Mouse (Mus musculus): Measurements from ENCODE around the gene Eva1c. TPM values are rescaled to one million over a fixed set of nuclear protein-coding genes. Genes with fewer than 3 reads are reported as not detected.

Gene Eva1c
- polyA plus RNA-seq, 1 experiment from 2014 or later, result 0.72 TPM

- Histone ChIP-seq H3K4me2 (replicated peaks; ENCODE audit: low read depth, low read length) (no peak overlapping the region), H3K4me1 (ENCODE audit: control insufficient read depth, insufficient read depth, low read length) (0 out of 2 replicates have a peak, but pooled peaks cover 3% of the 10 kb centered on the region), H3K27me3 (ENCODE audit: control insufficient read depth, insufficient read depth, low read length) (no peaks in the 10 kb centered on the region), H3K4me3 (ENCODE audit: low read depth, low read length) (no peak overlapping the region), H3K36me3 (ENCODE audit: control insufficient read depth, insufficient read depth, low read length) (no peaks in the 10 kb centered on the region), H3K9me3 (ENCODE audit: control insufficient read depth, low read depth, low read length) (no peaks in the 10 kb centered on the region), H3K27ac (ENCODE audit: low read length) (no peak overlapping the region), H3K9ac (replicated peaks; ENCODE audit: low read depth, low read length) (no peak overlapping the region)
- ATAC-seq (ENCODE audit: insufficient number of reproducible peaks, insufficient read depth, low FRiP score, low read depth), result no peak
- WGBS, result 89% methylated on average over 3 of the region's 3 CpGs
Measured at GRCm38 (mm10) chr16:90897651-90898050, 71.1 kb downstream of the Eva1c start.

- no peak for ATAC-seq (ENCODE audit: insufficient number of reproducible peaks, insufficient read depth, low FRiP score, low read depth)
- Histone ChIP-seq H3K9ac (replicated peaks; ENCODE audit: low read depth, low read length) (no peak overlapping the region), H3K4me3 (ENCODE audit: low read depth, low read length) (no peak overlapping the region), H3K36me3 (ENCODE audit: control insufficient read depth, insufficient read depth, low read length) (no peaks in the 10 kb centered on the region), H3K9me3 (ENCODE audit: control insufficient read depth, low read depth, low read length) (no peaks in the 10 kb centered on the region), H3K4me2 (replicated peaks; ENCODE audit: low read depth, low read length) (no peak overlapping the region), H3K27ac (ENCODE audit: low read length) (no peak overlapping the region), H3K27me3 (ENCODE audit: control insufficient read depth, insufficient read depth, low read length) (no peaks in the 10 kb centered on the region), H3K4me1 (ENCODE audit: control insufficient read depth, insufficient read depth, low read length) (no peaks in the 10 kb centered on the region)
- WGBS, result 25% methylated on average over 12 of the region's 12 CpGs
Measured at GRCm38 (mm10) chr16:90899498-90899897, 73.0 kb downstream of the Eva1c start.

DNA sequence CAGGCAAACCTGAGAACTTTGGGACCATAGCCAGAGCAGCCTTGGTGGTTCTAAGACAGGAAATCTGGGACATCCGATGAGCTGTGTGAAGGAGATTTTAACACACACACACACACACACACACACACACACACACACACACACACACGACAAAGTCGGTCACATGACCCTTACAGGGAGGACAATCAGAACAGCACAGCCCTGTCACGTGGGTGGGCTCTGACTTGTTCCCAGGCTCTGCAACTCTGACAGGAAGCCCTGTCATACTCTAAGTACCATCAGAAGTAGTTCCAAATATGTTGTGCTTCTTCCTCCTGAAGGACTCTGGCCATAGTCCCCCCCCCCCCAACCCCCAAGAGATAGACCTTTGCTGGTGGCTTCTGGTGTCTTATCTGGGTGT lies 74.8 kb downstream of the Eva1c start:
- WGBS, result 64% methylated on average over 4 of the region's 4 CpGs
- Histone ChIP-seq H3K27me3 (ENCODE audit: control insufficient read depth, insufficient read depth, low read length) (no peaks in the 10 kb centered on the region), H3K27ac (ENCODE audit: low read length) (no peak overlapping the region), H3K9me3 (ENCODE audit: control insufficient read depth, low read depth, low read length) (no peaks in the 10 kb centered on the region), H3K36me3 (ENCODE audit: control insufficient read depth, insufficient read depth, low read length) (no peaks in the 10 kb centered on the region), H3K4me2 (replicated peaks; ENCODE audit: low read depth, low read length) (no peak overlapping the region), H3K4me3 (ENCODE audit: low read depth, low read length) (no peak overlapping the region), H3K9ac (replicated peaks; ENCODE audit: low read depth, low read length) (no peak overlapping the region), H3K4me1 (ENCODE audit: control insufficient read depth, insufficient read depth, low read length) (no peaks in the 10 kb centered on the region)
- no peak for ATAC-seq (ENCODE audit: insufficient number of reproducible peaks, insufficient read depth, low FRiP score, low read depth)

DNA sequence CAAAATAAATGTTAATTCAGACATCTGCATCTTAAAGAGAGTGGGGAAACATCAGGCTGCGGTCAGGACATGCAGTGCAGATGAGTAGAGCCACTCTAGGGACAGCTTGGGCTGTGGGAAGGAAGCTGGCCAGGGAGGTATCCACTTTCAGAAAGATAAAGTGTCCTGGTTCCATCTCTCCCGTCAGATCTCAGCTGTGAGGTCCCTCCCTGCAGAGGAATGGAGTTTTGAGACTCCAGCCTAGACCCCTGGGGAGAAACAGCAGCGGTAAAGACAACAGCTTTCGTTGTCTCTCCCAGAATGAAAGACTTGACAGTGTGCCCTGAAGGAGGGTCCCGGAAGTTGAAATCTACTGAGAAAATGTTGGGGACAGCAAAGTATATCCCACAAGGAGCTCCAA lies 76.8 kb downstream of the Eva1c start:
- H3K27me3 ChIP-seq (ENCODE audit: control insufficient read depth, insufficient read depth, low read length), result no peaks in the 10 kb centered on the region
- no peak overlapping the region for H3K27ac ChIP-seq (ENCODE audit: low read length)
- no peaks in the 10 kb centered on the region for H3K36me3 ChIP-seq (ENCODE audit: control insufficient read depth, insufficient read depth, low read length)
- no peak for ATAC-seq (ENCODE audit: insufficient number of reproducible peaks, insufficient read depth, low FRiP score, low read depth)
- H3K4me3 ChIP-seq (ENCODE audit: low read depth, low read length), result no peak overlapping the region
- H3K4me2 ChIP-seq (replicated peaks; ENCODE audit: low read depth, low read length), result no peak overlapping the region
- no peaks in the 10 kb centered on the region for H3K4me1 ChIP-seq (ENCODE audit: control insufficient read depth, insufficient read depth, low read length)
- 47% methylated on average over 5 of the region's 5 CpGs for WGBS
- no peaks in the 10 kb centered on the region for H3K9me3 ChIP-seq (ENCODE audit: control insufficient read depth, low read depth, low read length)
- no peak overlapping the region for H3K9ac ChIP-seq (replicated peaks; ENCODE audit: low read depth, low read length)

GRCm38 (mm10) chr16:90907250-90907649 lies 80.7 kb downstream of the Eva1c start:
- no peak for ATAC-seq (ENCODE audit: insufficient number of reproducible peaks, insufficient read depth, low FRiP score, low read depth)
- Histone ChIP-seq H3K4me3 (ENCODE audit: low read depth, low read length) (no peak overlapping the region), H3K27me3 (ENCODE audit: control insufficient read depth, insufficient read depth, low read length) (no peaks in the 10 kb centered on the region), H3K27ac (ENCODE audit: low read length) (no peak overlapping the region), H3K36me3 (ENCODE audit: control insufficient read depth, insufficient read depth, low read length) (no peaks in the 10 kb centered on the region), H3K4me2 (replicated peaks; ENCODE audit: low read depth, low read length) (no peak overlapping the region), H3K4me1 (ENCODE audit: control insufficient read depth, insufficient read depth, low read length) (no peaks in the 10 kb centered on the region), H3K9ac (replicated peaks; ENCODE audit: low read depth, low read length) (no peak overlapping the region), H3K9me3 (ENCODE audit: control insufficient read depth, low read depth, low read length) (no peaks in the 10 kb centered on the region)
- 63% methylated on average over 7 of the region's 7 CpGs for WGBS

DNA sequence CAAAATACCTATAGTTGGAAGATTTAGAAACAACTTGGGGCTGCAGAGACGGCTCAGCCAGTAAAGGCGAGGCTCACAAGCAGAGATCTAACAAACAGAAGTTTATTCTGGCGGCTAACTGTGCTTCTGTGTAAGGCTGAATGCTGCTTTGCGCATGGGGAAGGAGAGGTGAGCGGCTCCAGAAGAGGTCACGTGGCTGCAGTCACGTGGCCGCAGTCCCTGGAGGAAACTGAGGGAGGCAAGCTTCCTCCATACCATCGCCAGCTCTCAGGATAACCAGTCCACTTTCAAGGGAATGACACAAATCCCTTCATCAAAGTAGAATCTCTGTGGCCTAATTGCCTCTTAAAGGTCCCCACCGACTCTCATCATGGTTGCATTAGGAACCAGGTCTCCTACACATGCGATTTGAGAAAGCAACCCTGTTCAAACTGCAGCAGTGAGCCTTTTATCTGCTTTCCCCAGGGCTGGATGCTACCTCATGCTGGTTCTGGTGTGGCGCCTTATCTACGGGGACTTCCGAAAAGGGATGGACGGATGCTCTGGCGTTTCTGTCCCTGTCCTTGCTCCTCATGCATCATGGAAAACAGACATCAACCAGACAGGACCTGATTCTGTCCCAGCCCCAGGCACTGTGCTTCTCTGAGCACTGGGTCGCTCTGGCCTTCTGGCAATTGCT lies 84.5 kb downstream of the Eva1c start:
- no peak for ATAC-seq (ENCODE audit: insufficient number of reproducible peaks, insufficient read depth, low FRiP score, low read depth)
- Histone ChIP-seq H3K4me3 (ENCODE audit: low read depth, low read length) (no peak overlapping the region), H3K27ac (ENCODE audit: low read length) (no peak overlapping the region), H3K4me2 (replicated peaks; ENCODE audit: low read depth, low read length) (no peak overlapping the region), H3K27me3 (ENCODE audit: control insufficient read depth, insufficient read depth, low read length) (no peaks in the 10 kb centered on the region), H3K4me1 (ENCODE audit: control insufficient read depth, insufficient read depth, low read length) (no peaks in the 10 kb centered on the region), H3K9ac (replicated peaks; ENCODE audit: low read depth, low read length) (no peak overlapping the region), H3K9me3 (ENCODE audit: control insufficient read depth, low read depth, low read length) (no peaks in the 10 kb centered on the region), H3K36me3 (ENCODE audit: control insufficient read depth, insufficient read depth, low read length) (no peaks in the 10 kb centered on the region)
- 81% methylated on average over 17 of the region's 17 CpGs for WGBS

- Histone ChIP-seq H3K27me3 (ENCODE audit: control insufficient read depth, insufficient read depth, low read length) (no peaks in the 10 kb centered on the region), H3K4me3 (ENCODE audit: low read depth, low read length) (no peak overlapping the region), H3K27ac (ENCODE audit: low read length) (no peak overlapping the region), H3K9ac (replicated peaks; ENCODE audit: low read depth, low read length) (no peak overlapping the region), H3K4me1 (ENCODE audit: control insufficient read depth, insufficient read depth, low read length) (no peaks in the 10 kb centered on the region), H3K4me2 (replicated peaks; ENCODE audit: low read depth, low read length) (no peak overlapping the region), H3K9me3 (ENCODE audit: control insufficient read depth, low read depth, low read length) (no peaks in the 10 kb centered on the region), H3K36me3 (ENCODE audit: control insufficient read depth, insufficient read depth, low read length) (no peaks in the 10 kb centered on the region)
- no peak for ATAC-seq (ENCODE audit: insufficient number of reproducible peaks, insufficient read depth, low FRiP score, low read depth)
- 90% methylated on average over 13 of the region's 13 CpGs for WGBS
Measured at GRCm38 (mm10) chr16:90911766-90912165, 85.2 kb downstream of the Eva1c start.

GRCm38 (mm10) chr16:90916040-90916481 lies 89.5 kb downstream of the Eva1c start:
- Histone ChIP-seq H3K9me3 (ENCODE audit: control insufficient read depth, low read depth, low read length) (no peaks in the 10 kb centered on the region), H3K27ac (ENCODE audit: low read length) (no peak overlapping the region), H3K27me3 (ENCODE audit: control insufficient read depth, insufficient read depth, low read length) (no peaks in the 10 kb centered on the region), H3K9ac (replicated peaks; ENCODE audit: low read depth, low read length) (no peak overlapping the region), H3K4me3 (ENCODE audit: low read depth, low read length) (no peak overlapping the region), H3K36me3 (ENCODE audit: control insufficient read depth, insufficient read depth, low read length) (no peaks in the 10 kb centered on the region), H3K4me2 (replicated peaks; ENCODE audit: low read depth, low read length) (no peak overlapping the region), H3K4me1 (ENCODE audit: control insufficient read depth, insufficient read depth, low read length) (no peaks in the 10 kb centered on the region)
- no peak for ATAC-seq (ENCODE audit: insufficient number of reproducible peaks, insufficient read depth, low FRiP score, low read depth)
- 37% methylated on average over 12 of the region's 12 CpGs for WGBS

GRCm38 (mm10) chr16:90917156-90917555 lies 90.6 kb downstream of the Eva1c start:
- Histone ChIP-seq H3K27ac (ENCODE audit: low read length) (no peak overlapping the region), H3K4me2 (replicated peaks; ENCODE audit: low read depth, low read length) (no peak overlapping the region), H3K9me3 (ENCODE audit: control insufficient read depth, low read depth, low read length) (no peaks in the 10 kb centered on the region), H3K4me3 (ENCODE audit: low read depth, low read length) (no peak overlapping the region), H3K27me3 (ENCODE audit: control insufficient read depth, insufficient read depth, low read length) (no peaks in the 10 kb centered on the region), H3K4me1 (ENCODE audit: control insufficient read depth, insufficient read depth, low read length) (no peaks in the 10 kb centered on the region), H3K36me3 (ENCODE audit: control insufficient read depth, insufficient read depth, low read length) (no peaks in the 10 kb centered on the region), H3K9ac (replicated peaks; ENCODE audit: low read depth, low read length) (no peak overlapping the region)
- 82% methylated on average over 8 of the region's 8 CpGs for WGBS
- no peak for ATAC-seq (ENCODE audit: insufficient number of reproducible peaks, insufficient read depth, low FRiP score, low read depth)

Measured in stomach, embryonic 14.5 days (tissue).